Mouse (Mus musculus) CD4-positive, CD25-positive, alpha-beta regulatory T cell, adult 2 months (primary cell): ENCODE data around the gene Vmn1r171.
"Not testable (repeated sequence)": the region's sequence is repeated elsewhere in the genome, so short reads cannot be mapped to it uniquely, and the experiment has no call there.

Experiments used
- DNase-seq: peaks from one replicate; pipeline ENCODE4 v3.0.0-alpha.2; 2012; ENCODE audit warnings: low read depth, low spot score

Gene Vmn1r171

GRCm38 (mm10) chr7:23630422-23630821 lies at the start of gene Vmn1r171:
Vmn1r171 (plus strand) TSS chr7:23630722.
- no peak for DNase-seq

GRCm38 (mm10) chr7:23605875-23606274 lies 24.6 kb upstream of the Vmn1r171 start, which contains the start of gene Vmn1r170:
Vmn1r170 (plus strand) TSS chr7:23606175.
- DNase-seq, result not testable (repeated sequence)

- DNase-seq, result no peak
These were observed 27.5 kb downstream of the Vmn1r171 start, which contains the start of gene Vmn1r172 for GRCm38 (mm10) chr7:23658016-23658415. Vmn1r172 (plus strand) TSS chr7:23658316.
